Mouse (Mus musculus): ENCODE measurements around the gene Plaa. TPM values are rescaled to one million over a fixed set of nuclear protein-coding genes. Genes with fewer than 3 reads are reported as not detected.
A peak's percentile ranks its signal among the peaks of the same experiment; 100 is the strongest.
"Not testable (repeated sequence)": the region's sequence is repeated elsewhere in the genome, so short reads cannot be mapped to it uniquely, and the experiment has no call there.

Plaa gene
- polyA plus RNA-seq (2015; fragmentation: Nextera tagmentation; extraction: Ambion mirVana), result 66.8 and 68.4 TPM in 2 replicates

- under 1% methylated on average over 60 of the region's 61 CpGs for WGBS
Observed at GRCm38 (mm10) chr4:94603031-94603629, at the start of gene Plaa. Gene Plaa (minus strand): TSS chr4:94603244.

GRCm38 (mm10) chr4:94650426-94651175 lies 47.6 kb upstream of the Plaa start:
- H3K4me2 ChIP-seq (ENCODE audit: low read length); H3K9me3 ChIP-seq (ENCODE audit: control insufficient read depth, low read length); H3K27me3 ChIP-seq (replicated peaks; ENCODE audit: control insufficient read depth, insufficient read depth, low read length); H3K27ac ChIP-seq (ENCODE audit: low read depth, low read length); H3K4me3 ChIP-seq (ENCODE audit: low read length); H3K9ac ChIP-seq (ENCODE audit: low read depth, low read length); ATAC-seq; H3K36me3 ChIP-seq (ENCODE audit: control insufficient read depth, insufficient read depth, low read length); H3K4me1 ChIP-seq (ENCODE audit: control insufficient read depth, insufficient read depth, low read depth, low read length): not testable (repeated sequence)
- WGBS, result 96% methylated on average over 5 of the region's 5 CpGs

More at GRCm38 (mm10) chr4:94603031-94603629, at the start of gene Plaa:
- Histone ChIP-seq H3K4me3 (ENCODE audit: low read length) (peak within 1 kb of the TSS; percentile 97), H3K27ac (ENCODE audit: low read depth, low read length) (peak within 1 kb of the TSS; percentile 95), H3K36me3 (ENCODE audit: control insufficient read depth, insufficient read depth, low read length) (no peaks in the 10 kb centered on the region), H3K9ac (ENCODE audit: low read depth, low read length) (peak within 1 kb of the TSS; percentile 94), H3K4me1 (ENCODE audit: control insufficient read depth, insufficient read depth, low read depth, low read length) (peaks cover 15% of the 10 kb centered on the region), H3K9me3 (ENCODE audit: control insufficient read depth, low read length) (no peaks in the 10 kb centered on the region), H3K27me3 (replicated peaks; ENCODE audit: control insufficient read depth, insufficient read depth, low read length) (no peaks in the 10 kb centered on the region), H3K4me2 (ENCODE audit: low read length) (peak within 1 kb of the TSS; percentile 84)
- peak; percentile 100 for ATAC-seq

- Histone ChIP-seq H3K27ac (ENCODE audit: low read depth, low read length) (no peak within 1 kb of the TSS), H3K4me1 (ENCODE audit: control insufficient read depth, insufficient read depth, low read depth, low read length) (no peaks in the 10 kb centered on the region), H3K4me3 (ENCODE audit: low read length) (no peak within 1 kb of the TSS), H3K36me3 (ENCODE audit: control insufficient read depth, insufficient read depth, low read length) (peaks cover 2% of the 10 kb centered on the region), H3K27me3 (replicated peaks; ENCODE audit: control insufficient read depth, insufficient read depth, low read length) (no peaks in the 10 kb centered on the region), H3K9me3 (ENCODE audit: control insufficient read depth, low read length) (no peaks in the 10 kb centered on the region), H3K4me2 (ENCODE audit: low read length) (no peak within 1 kb of the TSS), H3K9ac (ENCODE audit: low read depth, low read length) (no peak within 1 kb of the TSS)
- WGBS, result 93% methylated on average over 3 of the region's 3 CpGs
- ATAC-seq, result no peak
Observed at GRCm38 (mm10) chr4:94649920-94650319, 46.9 kb upstream of the Plaa start, which contains the start of gene Lrrc19. Gene Lrrc19 (minus strand): TSS chr4:94650144.

GRCm38 (mm10) chr4:94643141-94643540 lies 40.1 kb upstream of the Plaa start:
- Histone ChIP-seq H3K4me1 (ENCODE audit: control insufficient read depth, insufficient read depth, low read depth, low read length) (no peaks in the 10 kb centered on the region), H3K4me3 (ENCODE audit: low read length) (no peak overlapping the region), H3K9me3 (ENCODE audit: control insufficient read depth, low read length) (no peaks in the 10 kb centered on the region), H3K9ac (ENCODE audit: low read depth, low read length) (no peak overlapping the region), H3K27me3 (replicated peaks; ENCODE audit: control insufficient read depth, insufficient read depth, low read length) (no peaks in the 10 kb centered on the region), H3K36me3 (ENCODE audit: control insufficient read depth, insufficient read depth, low read length) (no peaks in the 10 kb centered on the region), H3K27ac (ENCODE audit: low read depth, low read length) (no peak overlapping the region), H3K4me2 (ENCODE audit: low read length) (no peak overlapping the region)
- WGBS, result 95% methylated on average over 2 of the region's 2 CpGs
- ATAC-seq, result no peak

- Histone ChIP-seq H3K9me3 (ENCODE audit: control insufficient read depth, low read length) (no peaks in the 10 kb centered on the region), H3K27me3 (replicated peaks; ENCODE audit: control insufficient read depth, insufficient read depth, low read length) (no peaks in the 10 kb centered on the region), H3K9ac (ENCODE audit: low read depth, low read length) (no peak overlapping the region), H3K4me1 (ENCODE audit: control insufficient read depth, insufficient read depth, low read depth, low read length) (peaks cover 6% of the 10 kb centered on the region), H3K27ac (ENCODE audit: low read depth, low read length) (no peak overlapping the region), H3K4me2 (ENCODE audit: low read length) (no peak overlapping the region), H3K36me3 (ENCODE audit: control insufficient read depth, insufficient read depth, low read length) (no peaks in the 10 kb centered on the region), H3K4me3 (ENCODE audit: low read length) (no peak overlapping the region)
- WGBS, result 90% methylated on average over 2 of the region's 2 CpGs
- ATAC-seq, result no peak
Observed at GRCm38 (mm10) chr4:94620077-94620476, 17.0 kb upstream of the Plaa start.

GRCm38 (mm10) chr4:94614627-94615006 lies 11.6 kb upstream of the Plaa start:
- H3K4me2 ChIP-seq (ENCODE audit: low read length), result peak overlapping the region; percentile 60
- ATAC-seq, result peak; percentile 88
- H3K4me3 ChIP-seq (ENCODE audit: low read length), result peak overlapping the region; percentile 75
- WGBS, result under 1% methylated on average over 18 of the region's 18 CpGs
- peaks cover 6% of the 10 kb centered on the region for H3K4me1 ChIP-seq (ENCODE audit: control insufficient read depth, insufficient read depth, low read depth, low read length)
- peak overlapping the region; percentile 78 for H3K9ac ChIP-seq (ENCODE audit: low read depth, low read length)
- H3K27me3 ChIP-seq (replicated peaks; ENCODE audit: control insufficient read depth, insufficient read depth, low read length), result no peaks in the 10 kb centered on the region
- peak overlapping the region; percentile 77 for H3K27ac ChIP-seq (ENCODE audit: low read depth, low read length)
- H3K36me3 ChIP-seq (ENCODE audit: control insufficient read depth, insufficient read depth, low read length), result no peaks in the 10 kb centered on the region
- no peaks in the 10 kb centered on the region for H3K9me3 ChIP-seq (ENCODE audit: control insufficient read depth, low read length)

- Histone ChIP-seq H3K27me3 (replicated peaks; ENCODE audit: control insufficient read depth, insufficient read depth, low read length) (no peaks in the 10 kb centered on the region), H3K4me2 (ENCODE audit: low read length) (peak within 1 kb of the TSS; percentile 60), H3K36me3 (ENCODE audit: control insufficient read depth, insufficient read depth, low read length) (no peaks in the 10 kb centered on the region), H3K4me1 (ENCODE audit: control insufficient read depth, insufficient read depth, low read depth, low read length) (peaks cover 6% of the 10 kb centered on the region), H3K9ac (ENCODE audit: low read depth, low read length) (peak within 1 kb of the TSS; percentile 78), H3K27ac (ENCODE audit: low read depth, low read length) (peak within 1 kb of the TSS; percentile 77), H3K4me3 (ENCODE audit: low read length) (peak within 1 kb of the TSS; percentile 75), H3K9me3 (ENCODE audit: control insufficient read depth, low read length) (no peaks in the 10 kb centered on the region)
- peak; percentile 100 for ATAC-seq
- WGBS, result 2% methylated on average over 29 of the region's 29 CpGs
Observed at GRCm38 (mm10) chr4:94613972-94614626, 11.1 kb upstream of the Plaa start, which contains the start of gene Ift74. Gene Ift74 (plus strand): TSS chr4:94614491.

- Histone ChIP-seq H3K36me3 (ENCODE audit: control insufficient read depth, insufficient read depth, low read length) (no peaks in the 10 kb centered on the region), H3K4me3 (ENCODE audit: low read length) (no peak overlapping the region), H3K9me3 (ENCODE audit: control insufficient read depth, low read length) (no peaks in the 10 kb centered on the region), H3K9ac (ENCODE audit: low read depth, low read length) (no peak overlapping the region), H3K27ac (ENCODE audit: low read depth, low read length) (no peak overlapping the region), H3K4me2 (ENCODE audit: low read length) (no peak overlapping the region), H3K27me3 (replicated peaks; ENCODE audit: control insufficient read depth, insufficient read depth, low read length) (no peaks in the 10 kb centered on the region), H3K4me1 (ENCODE audit: control insufficient read depth, insufficient read depth, low read depth, low read length) (peaks cover 2% of the 10 kb centered on the region)
- ATAC-seq, result no peak
- 74% methylated on average over 3 of the region's 3 CpGs for WGBS
Observed at GRCm38 (mm10) chr4:94610339-94610738, 7.3 kb upstream of the Plaa start.

GRCm38 (mm10) chr4:94605591-94605990 lies 2.5 kb upstream of the Plaa start:
- 95% methylated on average over 2 of the region's 2 CpGs for WGBS
- no peaks in the 10 kb centered on the region for H3K9me3 ChIP-seq (ENCODE audit: control insufficient read depth, low read length)
- H3K9ac ChIP-seq (ENCODE audit: low read depth, low read length), result no peak overlapping the region
- no peak overlapping the region for H3K4me2 ChIP-seq (ENCODE audit: low read length)
- no peak for ATAC-seq
- no peak overlapping the region for H3K4me3 ChIP-seq (ENCODE audit: low read length)
- no peaks in the 10 kb centered on the region for H3K36me3 ChIP-seq (ENCODE audit: control insufficient read depth, insufficient read depth, low read length)
- H3K27ac ChIP-seq (ENCODE audit: low read depth, low read length), result no peak overlapping the region
- peaks cover 13% of the 10 kb centered on the region for H3K4me1 ChIP-seq (ENCODE audit: control insufficient read depth, insufficient read depth, low read depth, low read length)
- H3K27me3 ChIP-seq (replicated peaks; ENCODE audit: control insufficient read depth, insufficient read depth, low read length), result no peaks in the 10 kb centered on the region

Data from hindbrain, embryonic 16.5 days (tissue).